Mouse (Mus musculus): Measurements from ENCODE around the gene Pin4.
A peak's percentile ranks its signal among the peaks of the same experiment; 100 is the strongest.

Pin4 gene

DNA sequence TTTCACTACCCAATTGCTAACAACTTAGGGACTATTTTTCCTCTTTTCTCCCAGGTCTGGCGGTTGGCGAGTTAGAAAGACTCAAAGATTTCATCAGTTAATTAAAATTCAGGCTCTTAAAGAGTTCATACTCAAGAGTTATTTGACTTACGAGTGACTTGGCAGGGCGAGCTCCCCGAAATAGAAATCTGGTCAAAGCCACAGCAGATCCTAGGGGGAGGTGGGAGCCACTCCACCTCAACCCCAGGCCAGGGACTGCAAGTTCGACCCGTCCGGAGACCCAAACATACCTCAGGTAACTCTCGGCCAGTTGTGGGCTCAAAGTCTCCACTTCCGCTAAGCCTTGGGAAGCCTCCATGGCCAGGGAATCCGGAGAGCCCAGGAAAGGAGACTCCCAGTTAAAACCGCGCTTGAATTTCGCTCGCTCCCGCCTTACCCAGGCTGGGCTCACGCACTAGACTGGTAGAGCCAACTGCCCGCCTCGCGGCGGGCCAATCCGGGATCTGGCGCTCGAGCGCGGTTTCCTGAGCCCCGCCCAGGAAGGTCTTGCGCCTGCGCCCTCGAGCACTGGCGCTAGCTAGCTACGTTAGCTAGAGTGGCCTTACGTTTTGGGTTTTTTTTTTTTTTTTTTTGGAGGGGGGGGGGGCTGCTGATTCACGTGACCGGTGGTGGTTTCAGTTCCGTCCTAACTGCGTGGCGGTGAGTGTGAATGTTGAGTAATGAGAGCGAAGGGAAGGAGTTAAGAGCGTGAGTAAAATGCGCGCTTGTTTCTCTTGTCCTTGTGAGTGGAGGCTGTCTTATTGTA is 37.6 kb downstream of the Pin4 start, which contains the start of gene Ercc6l:
TSS of gene Ercc6l (minus strand) at position 474 of the 805 bp plus-strand sequence.
- DNase-seq (ENCODE audit: low spot score), result peak; percentile 54

DNA sequence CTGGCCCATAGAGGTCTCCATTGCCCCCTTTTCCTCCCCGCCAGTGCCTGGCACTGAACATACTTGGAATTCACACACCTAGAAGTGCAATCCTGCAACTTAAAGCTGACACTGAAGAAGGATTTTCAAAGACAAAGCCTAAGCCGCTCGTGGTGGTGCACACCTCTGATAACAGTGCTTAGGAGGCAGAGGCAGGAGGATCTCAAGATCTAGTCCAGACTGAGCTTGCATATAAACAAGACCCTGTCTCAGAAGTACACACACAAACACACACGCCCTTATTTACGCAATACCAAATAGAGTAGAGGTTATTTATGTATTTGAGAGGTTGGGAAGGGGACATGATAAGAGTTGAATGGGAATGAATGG is 38.2 kb downstream of the Pin4 start:
- DNase-seq (ENCODE audit: low spot score), result no peak

DNA sequence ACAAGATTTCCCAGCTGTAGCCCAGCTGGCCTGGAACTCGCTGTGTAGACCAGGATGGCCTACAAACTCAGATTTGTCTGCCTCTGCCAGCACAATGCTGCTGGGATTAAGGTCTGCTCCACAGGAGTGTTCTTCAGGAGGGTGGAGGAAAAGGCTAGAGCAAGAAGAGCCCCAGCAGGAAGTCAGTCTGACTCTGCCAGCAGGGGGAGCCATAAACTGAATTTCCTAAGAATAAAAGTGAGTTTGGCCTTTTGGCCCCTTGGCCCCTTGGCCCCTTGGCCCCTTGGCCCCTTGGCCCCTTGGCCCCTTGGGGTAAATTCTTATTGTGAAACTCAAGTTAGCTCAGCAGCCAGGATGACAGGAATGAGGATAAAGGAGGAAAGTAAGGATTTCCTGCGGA is 40.5 kb downstream of the Pin4 start:
- no peak for DNase-seq (ENCODE audit: low spot score)

DNA sequence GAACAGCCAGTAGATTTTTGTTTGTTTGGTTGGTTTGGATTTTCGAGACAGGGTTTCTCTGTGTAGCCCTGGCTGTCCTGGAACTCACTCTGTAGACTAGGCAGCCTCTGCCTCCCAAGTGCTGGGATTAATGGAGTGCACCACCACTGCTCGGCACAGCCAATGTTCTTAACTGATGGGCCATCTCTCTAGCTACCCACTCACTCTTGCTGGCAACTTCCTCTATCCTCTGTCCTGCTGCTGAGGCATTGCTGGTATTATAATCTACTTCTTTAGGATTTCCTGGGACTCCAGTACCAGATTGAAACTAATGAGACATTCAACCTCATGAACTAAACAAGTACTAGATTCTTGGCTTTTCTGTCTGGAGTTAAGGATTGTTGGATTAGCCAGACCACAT is 41.3 kb downstream of the Pin4 start:
- DNase-seq (ENCODE audit: low spot score), result no peak

DNA sequence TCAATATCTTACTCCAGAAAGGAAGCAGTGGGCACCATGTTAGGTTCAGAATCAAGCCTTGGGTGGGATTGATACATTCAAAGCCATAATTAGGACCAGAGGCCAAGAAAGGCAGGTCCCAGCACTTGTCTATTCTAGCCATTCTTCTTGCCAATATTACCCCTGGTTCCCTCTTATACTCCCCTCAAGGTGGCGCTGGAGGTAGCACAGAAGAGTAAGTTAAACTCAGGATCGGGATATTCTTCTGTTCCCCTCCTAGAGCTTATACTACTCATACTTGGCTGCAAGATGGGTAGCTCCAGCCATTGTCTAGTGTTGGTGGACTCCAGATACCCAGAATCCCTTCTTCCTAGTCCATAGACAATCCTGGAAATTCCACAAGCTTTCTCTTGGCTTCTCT is 43.8 kb downstream of the Pin4 start:
- no peak for DNase-seq (ENCODE audit: low spot score)

DNA sequence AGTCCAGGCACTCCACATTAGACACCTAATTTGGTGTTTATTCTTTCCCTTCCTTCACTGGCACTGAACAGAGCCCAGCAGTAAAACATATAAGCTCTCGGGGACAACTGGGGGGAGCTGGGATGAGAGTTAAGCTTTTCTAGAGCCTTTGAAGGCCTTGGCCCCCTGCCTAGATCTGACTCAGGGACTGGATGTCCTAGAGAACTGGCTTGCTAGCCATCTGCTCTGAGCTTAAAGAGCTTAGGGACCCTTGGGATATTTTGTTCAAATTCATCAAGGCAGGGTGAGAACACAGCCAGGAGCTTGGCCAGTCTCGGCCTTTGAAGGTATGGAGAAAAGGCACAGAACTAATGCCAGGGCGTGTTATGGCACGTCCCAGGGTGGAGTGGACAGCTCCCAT is 44.3 kb downstream of the Pin4 start:
- DNase-seq (ENCODE audit: low spot score), result no peak

DNA sequence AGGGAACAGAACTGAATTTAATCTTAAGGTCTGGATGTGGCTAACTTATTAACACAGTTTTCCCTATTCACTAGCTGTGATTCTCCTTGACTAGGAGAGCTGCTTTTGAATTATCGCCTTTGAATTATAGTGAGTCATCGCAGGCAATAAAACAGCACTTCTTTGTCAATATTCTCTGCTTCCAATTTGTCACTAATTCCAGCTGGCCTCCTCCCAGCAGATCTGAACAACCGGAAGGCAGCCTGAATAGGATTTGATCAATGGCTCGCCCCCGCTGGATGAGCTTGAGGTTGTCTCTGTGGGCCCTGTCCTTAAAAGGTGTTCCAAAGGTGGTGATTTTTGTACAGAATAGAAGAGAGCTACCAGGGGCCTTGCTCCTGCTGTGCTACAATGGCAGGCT is 47.3 kb downstream of the Pin4 start:
- DNase-seq (ENCODE audit: low spot score), result no peak

DNA sequence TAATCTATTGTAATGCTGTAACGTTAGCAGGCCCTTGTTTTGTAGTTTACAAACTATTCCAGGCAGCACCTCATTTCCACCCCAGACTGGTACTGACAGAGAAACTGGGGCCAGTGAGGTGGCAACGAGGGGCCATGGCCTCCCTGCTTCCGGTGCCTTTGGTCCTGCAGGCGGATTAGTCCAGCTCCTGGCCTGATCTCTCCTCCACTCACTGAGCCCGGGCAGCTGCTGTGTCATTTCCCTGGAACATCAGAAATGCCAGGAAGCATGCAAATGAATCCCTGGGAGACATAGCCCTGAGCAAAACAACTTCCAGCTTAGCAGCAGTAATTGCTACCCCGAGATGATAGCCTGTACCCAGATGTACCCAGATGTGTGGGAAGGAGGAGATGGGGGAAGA is 47.7 kb downstream of the Pin4 start:
- no peak for DNase-seq (ENCODE audit: low spot score)

DNA sequence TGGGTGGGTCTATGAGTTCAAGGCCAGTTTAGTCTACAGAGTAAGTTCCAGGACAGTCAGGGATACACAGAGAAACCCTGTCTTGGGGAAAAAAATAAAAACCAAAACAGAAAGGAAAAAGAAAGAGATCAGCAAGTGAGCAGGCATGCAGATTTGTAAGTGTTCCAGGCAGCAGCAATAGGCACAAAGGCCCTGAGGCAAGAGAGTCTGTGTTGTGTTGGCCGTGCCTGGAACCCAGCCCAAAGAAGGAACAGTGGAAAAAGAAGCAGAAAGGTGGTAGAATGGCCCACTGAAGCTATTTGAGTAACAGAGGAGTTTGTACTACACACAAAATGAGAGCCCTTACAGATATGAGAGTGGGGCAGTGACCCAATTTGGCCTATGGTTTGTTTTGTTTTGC is 50.5 kb downstream of the Pin4 start:
- DNase-seq (ENCODE audit: low spot score), result no peak

DNA sequence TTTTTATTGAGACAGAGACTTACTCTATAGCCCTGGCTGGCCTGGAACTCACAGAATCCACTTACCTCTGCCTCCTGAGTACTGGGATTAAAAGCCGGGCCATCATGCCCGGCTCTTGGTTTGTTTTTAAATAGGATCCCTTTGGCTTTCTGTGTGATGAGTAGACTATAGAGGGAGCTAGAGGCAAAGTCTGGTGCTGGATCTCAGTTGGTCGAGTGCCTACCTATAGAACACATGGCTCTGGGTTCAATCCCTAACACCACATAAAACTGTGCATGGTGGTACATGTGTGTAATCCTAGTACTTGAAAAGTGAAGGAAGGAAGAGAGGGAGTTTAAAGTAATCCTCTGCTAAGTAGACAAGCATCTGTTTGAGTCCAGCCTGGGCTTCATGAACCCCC is 50.9 kb downstream of the Pin4 start:
- DNase-seq (ENCODE audit: low spot score), result no peak

DNA sequence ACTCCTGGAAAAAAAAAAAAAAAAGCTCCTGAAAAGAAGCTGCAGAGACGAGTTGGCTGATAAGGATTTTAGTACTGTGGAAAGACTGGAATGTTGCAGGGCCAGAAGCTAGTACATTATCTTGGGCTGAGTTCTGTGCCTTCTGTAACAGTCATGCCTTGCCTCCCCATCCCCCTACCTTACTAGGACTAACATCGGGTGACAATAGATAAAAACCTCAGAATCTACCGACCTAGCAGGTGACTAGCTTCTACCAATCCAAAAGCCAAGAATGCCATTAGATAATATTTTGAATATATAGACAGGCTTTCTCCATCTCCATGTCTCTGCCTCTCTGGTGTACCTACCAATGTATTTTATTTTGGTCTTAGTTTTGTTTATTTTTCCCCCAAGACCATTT is 51.7 kb downstream of the Pin4 start:
- DNase-seq (ENCODE audit: low spot score), result no peak

DNA sequence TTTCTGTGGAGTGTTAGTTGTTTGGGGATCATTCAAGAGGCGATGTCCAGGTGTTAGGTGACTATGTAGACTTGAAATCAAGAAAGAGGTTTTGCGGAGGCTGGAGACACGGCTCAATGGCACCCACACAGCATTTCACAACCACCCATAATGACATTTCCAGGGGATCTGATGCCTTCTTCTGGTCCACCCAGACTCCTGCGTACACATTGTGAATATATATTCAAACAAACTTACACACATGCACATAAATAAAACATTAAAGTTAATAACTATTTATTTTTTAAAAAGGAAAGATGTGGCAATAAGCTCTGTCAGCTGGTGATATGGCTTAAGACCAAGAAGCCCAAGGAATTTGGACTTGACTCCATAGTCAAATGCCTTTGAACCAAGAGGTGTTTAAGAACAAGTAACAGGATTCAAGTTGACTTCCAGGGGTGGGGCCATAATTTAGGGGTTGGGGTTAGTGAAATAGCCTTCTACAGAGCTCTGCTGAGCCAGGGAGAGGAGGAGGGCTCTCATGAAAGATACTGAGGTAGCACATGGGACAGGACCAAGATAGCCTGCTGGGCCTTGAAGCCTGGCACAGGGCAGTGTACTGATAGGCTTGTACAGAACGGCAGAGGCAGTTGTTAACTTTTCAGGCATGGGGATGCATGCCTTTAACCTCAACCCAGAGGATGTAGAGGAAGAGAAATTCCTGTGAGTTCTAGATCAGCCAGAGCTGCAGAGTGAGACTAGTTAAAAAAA is 56.5 kb downstream of the Pin4 start:
- no peak for DNase-seq (ENCODE audit: low spot score)

Data from urinary bladder, postnatal 10 days (tissue).